Mouse (Mus musculus): ENCODE results near the gene Sec13. TPM values are rescaled to one million over a fixed set of nuclear protein-coding genes. Genes with fewer than 3 reads are reported as not detected.
"Not testable (repeated sequence)": the region's sequence is repeated elsewhere in the genome, so short reads cannot be mapped to it uniquely, and the experiment has no call there.

Gene Sec13
- polyA plus RNA-seq, 1 experiment = 229 TPM

DNA sequence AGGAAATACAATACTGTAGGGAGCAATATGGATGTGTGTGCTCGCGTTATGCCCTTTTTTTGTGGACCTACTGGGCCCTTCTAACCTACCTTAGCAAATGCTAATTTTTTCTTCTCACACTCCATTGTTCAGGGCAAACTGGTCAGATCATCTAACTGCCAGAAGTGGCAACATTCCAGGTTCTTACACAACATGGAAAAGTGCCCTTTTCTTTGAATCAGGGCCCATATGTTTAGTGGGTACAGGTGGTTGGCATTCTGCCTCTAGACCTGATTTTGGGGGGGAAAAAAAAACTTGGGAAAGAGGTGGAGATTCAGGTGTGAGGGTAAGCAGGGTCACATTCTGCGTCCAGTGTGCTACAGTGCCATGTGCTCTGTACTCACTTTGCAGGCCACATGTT lies 23.0 kb downstream of the Sec13 start:
- Histone ChIP-seq H3K36me3 (ENCODE audit: control insufficient read depth, insufficient read depth) (peaks cover 17% of the 10 kb centered on the region), H3ac (ENCODE audit: control insufficient read depth, insufficient read length) (no peak overlapping the region), H3K27me3 (ENCODE audit: control insufficient read depth, insufficient read depth, insufficient read length) (no peaks in the 10 kb centered on the region), H3K79me2 (ENCODE audit: control insufficient read depth, insufficient read depth) (no peaks in the 10 kb centered on the region), H3K4me2 (ENCODE audit: low read depth) (no peak overlapping the region), H3K4me3 (no peak overlapping the region)
- TF ChIP-seq SRF (IDR thresholded peaks at IDR 0.05; ENCODE audit: control insufficient read depth, insufficient read length, low read depth) (no peak), CEBPB (IDR thresholded peaks at IDR 0.05; ENCODE audit: insufficient read depth, poor library complexity, severe bottlenecking) (no peak), MYOG (IDR thresholded peaks at IDR 0.05; ENCODE audit: control insufficient read depth in 1 of 3, insufficient read depth in 1 of 3, insufficient read length in 2 of 3, low read depth in 2 of 3) (no peak), MYOD1 (IDR thresholded peaks at IDR 0.05; ENCODE audit: control insufficient read depth in 1 of 3, insufficient read length in 2 of 3, low read depth in 2 of 3) (no peak), POLR2A (IDR thresholded peaks at IDR 0.05; ENCODE audit: insufficient read length, low read depth) (no peak), REST (IDR thresholded peaks at IDR 0.05; ENCODE audit: insufficient read depth, insufficient read length) (no peak), POLR2AphosphoS2 (IDR thresholded peaks at IDR 0.05; ENCODE audit: insufficient read length, low read depth) (no peak), MAX (IDR thresholded peaks at IDR 0.05; ENCODE audit: low read depth) (no peak), TCF3 (IDR thresholded peaks at IDR 0.05; ENCODE audit: insufficient read length, low read depth) (no peak), USF1 (IDR thresholded peaks at IDR 0.05; ENCODE audit: low read depth) (no peak), E2F4 (IDR thresholded peaks at IDR 0.05; ENCODE audit: insufficient read depth) (no peak), TCF12 (IDR thresholded peaks at IDR 0.05; ENCODE audit: insufficient read depth, poor library complexity, severe bottlenecking) (no peak)

DNA sequence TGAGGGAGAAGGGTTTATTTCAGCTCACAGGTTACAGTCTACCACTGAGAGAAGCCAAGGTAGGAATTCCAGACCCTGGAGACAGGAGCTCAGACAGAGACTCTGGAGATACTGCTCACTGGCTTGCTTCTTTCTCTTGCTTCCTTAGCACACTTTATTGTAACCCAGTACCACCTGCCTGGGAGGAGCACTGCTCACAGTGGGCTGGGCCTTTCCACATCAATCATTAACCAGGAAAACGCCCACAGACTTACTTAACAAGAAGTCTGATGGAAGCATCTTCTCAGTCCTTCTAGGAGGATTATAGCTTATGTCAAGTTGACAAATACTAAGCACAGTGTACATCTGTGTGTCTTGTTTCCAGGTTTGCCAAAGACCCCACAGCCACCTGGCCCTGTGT lies 25.7 kb downstream of the Sec13 start:
- Histone ChIP-seq H3K36me3 (ENCODE audit: control insufficient read depth, insufficient read depth) (peaks cover 27% of the 10 kb centered on the region), H3K4me2 (ENCODE audit: low read depth) (no peak overlapping the region), H3K4me3 (no peak overlapping the region), H3K79me2 (ENCODE audit: control insufficient read depth, insufficient read depth) (no peaks in the 10 kb centered on the region), H3ac (ENCODE audit: control insufficient read depth, insufficient read length) (no peak overlapping the region), H3K27me3 (ENCODE audit: control insufficient read depth, insufficient read depth, insufficient read length) (no peaks in the 10 kb centered on the region)
- TF ChIP-seq TCF3 (IDR thresholded peaks at IDR 0.05; ENCODE audit: insufficient read length, low read depth) = no peak
- TF ChIP-seq POLR2A (IDR thresholded peaks at IDR 0.05; ENCODE audit: insufficient read length, low read depth) = no peak
- TF ChIP-seq MAX (IDR thresholded peaks at IDR 0.05; ENCODE audit: low read depth) = no peak
- no peak for TF ChIP-seq CEBPB (IDR thresholded peaks at IDR 0.05; ENCODE audit: insufficient read depth, poor library complexity, severe bottlenecking)
- TF ChIP-seq REST (IDR thresholded peaks at IDR 0.05; ENCODE audit: insufficient read depth, insufficient read length) = no peak
- TF ChIP-seq E2F4 (IDR thresholded peaks at IDR 0.05; ENCODE audit: insufficient read depth) = no peak

GRCm38 (mm10) chr6:113714276-113714675 lies 26.3 kb downstream of the Sec13 start:
- no peaks in the 10 kb centered on the region for H3K27me3 ChIP-seq (ENCODE audit: control insufficient read depth, insufficient read depth, insufficient read length)
- H3K4me3 ChIP-seq = no peak overlapping the region
- no peak for TF ChIP-seq MYOG (IDR thresholded peaks at IDR 0.05; ENCODE audit: control insufficient read depth in 1 of 3, insufficient read depth in 1 of 3, insufficient read length in 2 of 3, low read depth in 2 of 3)
- no peak for TF ChIP-seq SRF (IDR thresholded peaks at IDR 0.05; ENCODE audit: control insufficient read depth, insufficient read length, low read depth)
- H3K36me3 ChIP-seq (ENCODE audit: control insufficient read depth, insufficient read depth) = peaks cover 27% of the 10 kb centered on the region
- no peak overlapping the region for H3K4me2 ChIP-seq (ENCODE audit: low read depth)
- H3K79me2 ChIP-seq (ENCODE audit: control insufficient read depth, insufficient read depth) = no peaks in the 10 kb centered on the region
- H3ac ChIP-seq (ENCODE audit: control insufficient read depth, insufficient read length) = no peak overlapping the region

GRCm38 (mm10) chr6:113713389-113713788 lies 27.2 kb downstream of the Sec13 start:
- H3K79me2 ChIP-seq (ENCODE audit: control insufficient read depth, insufficient read depth); H3K27me3 ChIP-seq (ENCODE audit: control insufficient read depth, insufficient read depth, insufficient read length); H3K4me2 ChIP-seq (ENCODE audit: low read depth); H3K4me3 ChIP-seq; H3ac ChIP-seq (ENCODE audit: control insufficient read depth, insufficient read length): not testable (repeated sequence)
- peaks cover 35% of the 10 kb centered on the region for H3K36me3 ChIP-seq (ENCODE audit: control insufficient read depth, insufficient read depth)

DNA sequence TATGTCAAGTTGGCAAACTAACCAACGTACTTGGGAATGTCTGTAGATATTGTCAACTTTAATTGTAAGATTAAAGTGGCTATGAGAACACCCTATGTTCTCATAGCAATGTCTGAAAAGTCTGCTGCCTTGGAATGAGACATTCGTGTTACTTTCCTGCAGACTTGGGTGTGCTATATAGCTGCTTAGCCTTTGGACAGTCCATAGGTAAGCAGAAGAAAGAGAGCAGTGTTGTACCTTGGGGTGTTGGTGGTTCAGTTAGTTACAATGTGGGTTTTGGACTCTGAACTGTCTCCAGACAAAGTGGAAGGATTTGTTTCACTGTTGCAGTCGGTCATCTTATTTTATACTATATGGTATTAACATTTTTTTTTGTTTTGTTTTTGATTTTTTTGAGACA lies 27.8 kb downstream of the Sec13 start:
- Histone ChIP-seq H3K79me2 (ENCODE audit: control insufficient read depth, insufficient read depth) (no peaks in the 10 kb centered on the region), H3ac (ENCODE audit: control insufficient read depth, insufficient read length) (no peak overlapping the region), H3K27me3 (ENCODE audit: control insufficient read depth, insufficient read depth, insufficient read length) (no peaks in the 10 kb centered on the region), H3K4me3 (no peak overlapping the region), H3K36me3 (ENCODE audit: control insufficient read depth, insufficient read depth) (peaks cover 42% of the 10 kb centered on the region), H3K4me2 (ENCODE audit: low read depth) (no peak overlapping the region)
- TF ChIP-seq POLR2AphosphoS2 (IDR thresholded peaks at IDR 0.05; ENCODE audit: insufficient read length, low read depth) = no peak
- TF ChIP-seq TCF12 (IDR thresholded peaks at IDR 0.05; ENCODE audit: insufficient read depth, poor library complexity, severe bottlenecking) = no peak
- no peak for TF ChIP-seq REST (IDR thresholded peaks at IDR 0.05; ENCODE audit: insufficient read depth, insufficient read length)
- no peak for TF ChIP-seq POLR2A (IDR thresholded peaks at IDR 0.05; ENCODE audit: insufficient read length, low read depth)
- no peak for TF ChIP-seq MYOG (IDR thresholded peaks at IDR 0.05; ENCODE audit: control insufficient read depth in 1 of 3, insufficient read depth in 1 of 3, insufficient read length in 2 of 3, low read depth in 2 of 3)
- no peak for TF ChIP-seq SRF (IDR thresholded peaks at IDR 0.05; ENCODE audit: control insufficient read depth, insufficient read length, low read depth)
- no peak for TF ChIP-seq CEBPB (IDR thresholded peaks at IDR 0.05; ENCODE audit: insufficient read depth, poor library complexity, severe bottlenecking)
